Mouse (Mus musculus) cortical plate, adult 2 months (tissue): ENCODE measurements at regions not wholly inside any gene's neighbourhood (a gene's known extent, or its start where the extent isn't known, plus 50 kb on each side); places are given as distances from the start of the nearest gene placed in this dataset.

ENCODE experiments used
- H3K27ac ChIP-seq: fragments of 200-500 bp; 2 replicates; pipeline ENCODE4 v1.5.1; 2012; ENCODE audit warnings: low read length, control low read depth, inconsistent platforms; ENCODE audit not compliant: insufficient read depth
- H3K4me1 ChIP-seq: fragments of 200-500 bp; 2 replicates; pipeline ENCODE4 v1.6.1; 2011; ENCODE audit warnings: low read length; ENCODE audit not compliant: control insufficient read depth, insufficient read depth
- H3K4me3 ChIP-seq: fragments of 200-500 bp; 2 replicates; pipeline ENCODE4 v1.5.1; 2011; ENCODE audit warnings: mild to moderate bottlenecking, low read length, control low read depth; ENCODE audit not compliant: insufficient read depth
- CTCF ChIP-seq: fragments of 200-500 bp; IDR thresholded peaks from 2 replicates; pipeline ENCODE4 v1.5.1; 2011; ENCODE audit warnings: mild to moderate bottlenecking, control low read depth, low read length; ENCODE audit not compliant: insufficient read depth; ENCODE audit errors: extremely low read depth
- POLR2A ChIP-seq: fragments of 200-500 bp; IDR thresholded peaks from 2 replicates; pipeline ENCODE4 v1.6.1; 2011; ENCODE audit warnings: mild to moderate bottlenecking, low read length, control low read depth; ENCODE audit not compliant: insufficient read depth; ENCODE audit errors: extremely low read depth

- H3K4me1 ChIP-seq = 0 out of 2 replicates have a peak, but pooled peaks cover 2% of the 10 kb centered on the region
- no peak overlapping the region for H3K4me3 ChIP-seq
- TF ChIP-seq CTCF (no peak), POLR2A (no peak)
- no peak overlapping the region for H3K27ac ChIP-seq
Observed at GRCm38 (mm10) chr5:111574219-111574840, 157.2 kb downstream of the Mn1 start.

GRCm38 (mm10) chr5:111575376-111575775 lies 158.2 kb downstream of the Mn1 start:
- 0 out of 2 replicates have a peak, but pooled peaks cover 2% of the 10 kb centered on the region for H3K4me1 ChIP-seq
- TF ChIP-seq CTCF (no peak), POLR2A (no peak)

GRCm38 (mm10) chr5:111577441-111577840 lies 156.3 kb upstream of the Gm26897 start:
- Histone ChIP-seq H3K4me3 (no peak overlapping the region), H3K27ac (no peak overlapping the region), H3K4me1 (0 out of 2 replicates have a peak, but pooled peaks cover 5% of the 10 kb centered on the region)
- TF ChIP-seq CTCF = no peak

More at GRCm38 (mm10) chr5:111575376-111575775, 158.2 kb downstream of the Mn1 start:
- no peak overlapping the region for H3K27ac ChIP-seq
- H3K4me3 ChIP-seq = no peak overlapping the region

DNA sequence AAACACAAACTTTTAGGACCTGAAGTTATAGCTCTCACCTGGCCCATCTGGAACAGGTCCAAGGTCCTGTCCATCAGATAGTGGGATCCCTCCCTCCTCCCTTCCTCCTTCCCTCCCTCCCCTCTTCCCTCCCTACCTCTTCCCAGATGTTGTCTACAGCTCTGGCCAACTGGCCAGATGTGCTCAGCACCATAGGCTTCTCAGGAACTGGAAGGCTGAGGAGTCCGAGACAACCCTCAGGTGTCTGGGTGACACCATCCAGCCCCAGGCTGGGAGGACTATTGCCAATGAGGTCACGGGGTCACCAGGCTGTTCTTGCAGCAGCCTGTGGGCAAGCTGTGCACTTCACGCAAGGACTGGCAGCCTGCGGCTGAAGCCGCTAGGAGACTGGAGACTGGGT lies 155.6 kb upstream of the Gm26897 start:
- no peak for TF ChIP-seq CTCF
- TF ChIP-seq POLR2A = no peak
- Histone ChIP-seq H3K4me1 (peaks cover 8% of the 10 kb centered on the region), H3K4me3 (no peak overlapping the region), H3K27ac (no peak overlapping the region)

DNA sequence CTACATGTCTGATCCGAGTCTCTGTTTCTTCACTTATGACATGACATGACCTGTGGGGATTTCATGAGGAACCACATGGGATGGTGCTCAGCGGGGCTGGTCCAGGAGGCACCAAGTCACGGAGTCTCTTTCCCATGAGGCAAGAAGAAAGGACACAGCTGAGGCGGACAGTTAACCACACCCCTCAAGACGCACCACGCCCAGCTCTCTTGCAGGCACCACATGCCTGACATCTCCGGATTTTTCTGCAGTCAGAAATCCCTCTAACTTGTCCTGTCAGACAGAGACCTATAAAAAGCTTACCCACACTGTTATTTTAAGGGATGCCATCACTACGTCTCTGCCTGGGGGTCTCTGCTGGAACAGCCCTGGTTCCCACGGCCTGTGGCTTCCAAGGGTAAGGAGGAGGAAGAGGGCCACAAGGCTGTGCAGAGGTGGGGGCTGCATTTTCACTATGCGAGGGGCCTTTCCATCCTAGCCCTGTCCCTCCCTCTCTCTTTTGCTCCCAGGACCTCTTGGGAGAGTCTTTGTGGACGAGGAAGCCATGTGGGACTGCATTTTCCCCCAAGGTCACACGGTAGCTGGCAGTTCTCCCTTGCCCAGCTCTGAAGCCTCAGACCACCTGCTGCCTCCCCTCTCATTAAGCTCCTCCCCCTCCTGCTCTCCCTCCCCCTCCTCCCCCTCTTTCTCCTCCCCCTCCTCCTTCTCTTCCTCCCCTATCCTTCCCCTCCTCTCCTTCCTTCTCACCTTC lies 154.6 kb upstream of the Gm26897 start:
- no peak overlapping the region for H3K27ac ChIP-seq
- TF ChIP-seq CTCF (no peak), POLR2A (no peak)
- H3K4me3 ChIP-seq = no peak overlapping the region
- H3K4me1 ChIP-seq = peaks cover 8% of the 10 kb centered on the region

- peak overlapping the region; percentile 35 for H3K4me3 ChIP-seq
- H3K4me1 ChIP-seq = peaks cover 8% of the 10 kb centered on the region
- TF ChIP-seq POLR2A (no peak), CTCF (no peak)
- 0 out of 2 replicates have a peak overlapping the region, but pooled peaks have one; percentile 1 for H3K27ac ChIP-seq
Observed at GRCm38 (mm10) chr5:111580870-111581771, 152.6 kb upstream of the Gm26897 start.

DNA sequence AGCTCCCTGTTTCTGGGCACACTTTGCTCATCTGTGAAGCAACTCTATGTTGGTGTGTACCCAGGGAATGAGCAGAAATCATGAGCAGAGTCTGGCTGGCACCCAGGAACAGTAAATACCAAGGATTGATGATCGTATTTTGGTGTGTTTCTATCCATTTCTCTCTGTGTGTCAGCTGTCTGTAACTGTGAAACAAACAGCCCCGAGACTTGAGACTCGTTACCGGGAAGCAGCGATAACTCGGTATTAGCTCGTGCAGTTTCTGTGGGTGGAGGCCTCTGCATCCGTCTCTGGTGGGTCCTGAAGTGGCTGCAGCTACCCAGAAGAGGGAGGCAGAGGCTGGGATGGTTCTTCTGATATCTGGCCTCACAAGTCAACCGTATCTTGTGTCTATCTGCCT lies 151.7 kb upstream of the Gm26897 start:
- TF ChIP-seq POLR2A = no peak
- TF ChIP-seq CTCF = peak; percentile 12; the same call in 1 of the 2 replicates
- Histone ChIP-seq H3K4me1 (peaks cover 8% of the 10 kb centered on the region), H3K27ac (0 out of 2 replicates have a peak overlapping the region, but pooled peaks have one; percentile 1)

DNA sequence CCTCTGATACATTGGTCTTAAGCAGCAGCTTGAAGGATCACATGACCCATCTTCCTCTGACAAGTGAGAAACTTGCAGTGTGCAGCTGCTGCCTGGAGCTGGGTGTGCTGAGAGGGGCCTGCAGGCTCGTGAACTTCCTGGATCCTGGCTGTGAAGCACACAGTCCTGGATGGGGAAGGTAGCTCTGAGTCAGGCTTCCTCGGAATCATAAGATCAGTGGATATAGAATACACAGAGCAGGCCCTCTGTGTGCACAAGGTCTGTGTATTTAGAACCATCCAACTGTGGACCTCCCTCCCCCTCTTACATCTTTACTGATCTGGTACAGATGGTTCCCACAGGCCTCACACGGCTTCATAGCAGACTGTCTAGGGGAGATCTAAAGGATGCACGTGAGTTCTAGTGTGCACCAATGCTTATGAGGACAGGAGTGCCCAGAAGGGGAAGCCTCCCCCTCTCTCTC lies 143.1 kb upstream of the Gm26897 start:
- Histone ChIP-seq H3K27ac (0 out of 2 replicates have a peak overlapping the region, but pooled peaks have one; percentile 13), H3K4me3 (no peak overlapping the region), H3K4me1 (peaks cover 6% of the 10 kb centered on the region)
- no peak for TF ChIP-seq CTCF

More for the DNA sequence above, 151.7 kb upstream of the Gm26897 start:
- peak overlapping the region; percentile 35 for H3K4me3 ChIP-seq

GRCm38 (mm10) chr5:111592807-111593206 lies 140.9 kb upstream of the Gm26897 start:
- TF ChIP-seq CTCF (no peak), POLR2A (no peak)
- H3K4me3 ChIP-seq = no peak overlapping the region
- no peak overlapping the region for H3K27ac ChIP-seq
- H3K4me1 ChIP-seq = peaks cover 6% of the 10 kb centered on the region

- TF ChIP-seq CTCF = no peak
- TF ChIP-seq POLR2A = no peak
- H3K27ac ChIP-seq = no peak overlapping the region
- H3K4me3 ChIP-seq = no peak overlapping the region
- peaks cover 6% of the 10 kb centered on the region for H3K4me1 ChIP-seq
Observed at GRCm38 (mm10) chr5:111594111-111594510, 139.6 kb upstream of the Gm26897 start.
